Comparison of ENCODE assay signal across 27 mouse cellular contexts in the genomic region with DNA sequence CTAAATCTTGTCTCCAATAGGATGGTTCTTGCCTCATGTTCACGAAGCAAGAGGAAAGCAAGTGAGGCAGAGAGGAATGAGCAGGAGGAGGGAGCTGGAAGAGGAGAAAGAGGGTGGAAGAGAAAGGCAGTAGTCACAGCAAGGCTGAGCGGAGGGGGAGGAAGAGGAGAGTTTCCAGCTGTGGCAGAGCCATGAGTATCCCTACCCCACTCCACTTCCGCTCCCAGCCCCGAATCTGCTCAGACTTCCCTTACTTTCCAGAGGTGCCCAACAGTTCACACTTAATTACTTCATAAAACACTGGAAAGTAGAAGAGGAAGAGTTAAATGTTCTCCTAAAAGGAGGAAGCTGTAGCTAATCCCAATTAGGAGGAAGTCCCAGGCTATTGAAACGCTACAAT.
DNase-seq lines count a peak whose midpoint lies in the region; ATAC-seq and TF ChIP-seq lines count a peak whose summit lies in the region.
"Had no signal": no experiment of that assay in that cellular context is flagged by ENCODE, and none has a peak within 500 bp of the region (broad histone marks: within the 10 kb centered on the region; RNA-seq: fewer than 3 reads in every experiment).

No protein-coding gene starts in this region.

- peak; percentile 53 for ATAC-seq in neural tube, embryonic 13.5 days (ENCODE audit: low read depth)
- ATAC-seq: activated CD4-positive, CD25-positive, alpha-beta regulatory T cell, adult 4 months; CD4-positive, CD25-positive, alpha-beta regulatory T cell, adult 4 months; forebrain, embryonic 14.5 days; forebrain, embryonic 16.5 days; Patski had no signal

- no peak overlapping the region for H3K9ac ChIP-seq in heart, adult 2 months (ENCODE audit: low read depth, low read length)
- H3K9ac ChIP-seq in neural tube, embryonic 13.5 days: no peak overlapping the region
- H3K9ac ChIP-seq: embryonic facial prominence, embryonic 13.5 days; embryonic facial prominence, embryonic 15.5 days; forebrain, embryonic 12.5 days had no signal

- no peaks in the 10 kb centered on the region for H3K9me3 ChIP-seq in neural tube, embryonic 13.5 days
- H3K9me3 ChIP-seq: embryonic facial prominence, embryonic 13.5 days; embryonic facial prominence, embryonic 15.5 days; forebrain, embryonic 10.5 days; forebrain, embryonic 12.5 days had no signal

- H3K27me3 ChIP-seq in heart, adult 2 months (ENCODE audit: control insufficient read depth, insufficient read depth, low read length): no peaks in the 10 kb centered on the region
- H3K27me3 ChIP-seq in neural tube, embryonic 13.5 days: peaks cover 6% of the 10 kb centered on the region; the same call in 1 of the 2 replicates
- H3K27me3 ChIP-seq: CH12.LX; embryonic facial prominence, embryonic 15.5 days had no signal

- no peak for TF ChIP-seq POLR2A in heart, adult 2 months (IDR thresholded peaks at IDR 0.05; ENCODE audit: insufficient read depth, low read depth, low read length)

- DNase-seq in heart, adult 11 months: peak; percentile 36
- no peak for DNase-seq in heart, adult 2 months
- DNase-seq in neural tube, embryonic 10.5 days (ENCODE audit: extremely low spot score, low spot score): no peak
- no peak for DNase-seq in left cerebral cortex, adult 9 months (ENCODE audit: low spot score in 2 of 2)
- DNase-seq: adrenal gland, postnatal 10 days; adrenal gland, postnatal 25 days; B cell, adult 2 months; cerebellum, adult 11 months; cerebellum, adult 18-20 months; cerebellum, adult 8-10 months; cerebellum, adult 9-11 months; cerebellum, postnatal 14 days; cerebellum, postnatal 36 days; embryo, embryonic 11 days had no signal

- H3K27ac ChIP-seq in heart, adult 2 months: no peak overlapping the region
- H3K27ac ChIP-seq in neural tube, embryonic 13.5 days (replicated peaks): no peak overlapping the region
- H3K27ac ChIP-seq: embryonic facial prominence, embryonic 13.5 days; embryonic facial prominence, embryonic 15.5 days; forebrain, embryonic 10.5 days; forebrain, embryonic 12.5 days had no signal

- H3K4me3 ChIP-seq in heart, adult 2 months: no peak overlapping the region
- H3K4me3 ChIP-seq in neural tube, embryonic 13.5 days: no peak overlapping the region
- H3K4me3 ChIP-seq: embryonic facial prominence, embryonic 13.5 days; embryonic facial prominence, embryonic 15.5 days; erythroblast, embryonic 14.5 days; forebrain, embryonic 10.5 days; forebrain, embryonic 12.5 days had no signal

- intact Hi-C loops in heart, adult 2 months (cut with DNase I): no loop called here

- no peak for TF ChIP-seq EP300 in heart, adult 2 months (IDR thresholded peaks at IDR 0.05; ENCODE audit: insufficient read depth, low read depth, low read length)

- TF ChIP-seq CTCF in heart, adult 2 months (IDR thresholded peaks at IDR 0.05): no peak

- H3K4me1 ChIP-seq in heart, adult 2 months (ENCODE audit: control insufficient read depth, insufficient read depth, low read length): no peaks in the 10 kb centered on the region
- H3K4me1 ChIP-seq in neural tube, embryonic 13.5 days (replicated peaks): peaks cover 6% of the 10 kb centered on the region; the same call in 1 of the 2 replicates
- H3K4me1 ChIP-seq: embryonic facial prominence, embryonic 15.5 days; forebrain, embryonic 12.5 days had no signal

- no peaks in the 10 kb centered on the region for H3K36me3 ChIP-seq in heart, adult 2 months (ENCODE audit: control insufficient read depth, insufficient read depth, low read length)
- H3K36me3 ChIP-seq in neural tube, embryonic 13.5 days: no peaks in the 10 kb centered on the region
- H3K36me3 ChIP-seq: embryonic facial prominence, embryonic 13.5 days; embryonic facial prominence, embryonic 15.5 days; forebrain, embryonic 10.5 days; forebrain, embryonic 12.5 days; G1E had no signal

- H3K4me2 ChIP-seq in neural tube, embryonic 13.5 days: no peak overlapping the region
- H3K4me2 ChIP-seq: embryonic facial prominence, embryonic 13.5 days; embryonic facial prominence, embryonic 15.5 days; forebrain, embryonic 12.5 days had no signal

- 70% methylated on average over 5 of the region's 5 CpGs for WGBS in heart, adult 2 months
- 68% methylated on average over 5 of the region's 5 CpGs for WGBS in neural tube, embryonic 13.5 days

- no peaks in the 10 kb centered on the region for H3K79me2 ChIP-seq in heart, adult 2 months (replicated peaks; ENCODE audit: control insufficient read depth, insufficient read depth, low read length)
